Mouse (Mus musculus): ENCODE data around the gene Fads1. TPM values are rescaled to one million over a fixed set of nuclear protein-coding genes. Genes with fewer than 3 reads are reported as not detected.
A peak's percentile ranks its signal among the peaks of the same experiment; 100 is the strongest.

The Fads1 gene
- polyA plus RNA-seq, 1 experiment from 2014 or later, result 39.8 TPM

GRCm38 (mm10) chr19:10195252-10195651 lies 12.6 kb downstream of the Fads1 start:
- H3K27ac ChIP-seq (ENCODE audit: low read length), result no peak overlapping the region
- H3K4me1 ChIP-seq (ENCODE audit: control insufficient read depth, insufficient read depth, low read length), result no peaks in the 10 kb centered on the region
- H3K9ac ChIP-seq (ENCODE audit: low read length), result no peak overlapping the region
- 71% methylated on average over 5 of the region's 5 CpGs for WGBS
- no peak overlapping the region for H3K4me3 ChIP-seq (ENCODE audit: low read length)
- no peak overlapping the region for H3K4me2 ChIP-seq (ENCODE audit: low read depth, low read length)
- ATAC-seq (replicated peaks; ENCODE audit: extremely low read depth, insufficient read depth, low FRiP score), result no peak
- H3K36me3 ChIP-seq (ENCODE audit: control insufficient read depth, insufficient read depth), result peaks cover 37% of the 10 kb centered on the region
- H3K27me3 ChIP-seq (ENCODE audit: control insufficient read depth, insufficient read depth, low read length), result no peaks in the 10 kb centered on the region
- H3K9me3 ChIP-seq (replicated peaks; ENCODE audit: control insufficient read depth, low read length), result no peaks in the 10 kb centered on the region

GRCm38 (mm10) chr19:10197130-10197529 lies 14.4 kb downstream of the Fads1 start:
- no peaks in the 10 kb centered on the region for H3K9me3 ChIP-seq (replicated peaks; ENCODE audit: control insufficient read depth, low read length)
- H3K27me3 ChIP-seq (ENCODE audit: control insufficient read depth, insufficient read depth, low read length), result no peaks in the 10 kb centered on the region
- no peak overlapping the region for H3K4me2 ChIP-seq (ENCODE audit: low read depth, low read length)
- H3K4me1 ChIP-seq (ENCODE audit: control insufficient read depth, insufficient read depth, low read length), result no peaks in the 10 kb centered on the region
- WGBS, result 86% methylated on average over 4 of the region's 4 CpGs
- ATAC-seq (replicated peaks; ENCODE audit: extremely low read depth, insufficient read depth, low FRiP score), result no peak
- no peak overlapping the region for H3K27ac ChIP-seq (ENCODE audit: low read length)
- peaks cover 42% of the 10 kb centered on the region for H3K36me3 ChIP-seq (ENCODE audit: control insufficient read depth, insufficient read depth)
- H3K4me3 ChIP-seq (ENCODE audit: low read length), result no peak overlapping the region
- no peak overlapping the region for H3K9ac ChIP-seq (ENCODE audit: low read length)

- no peaks in the 10 kb centered on the region for H3K9me3 ChIP-seq (replicated peaks; ENCODE audit: control insufficient read depth, low read length)
- H3K9ac ChIP-seq (ENCODE audit: low read length), result no peak overlapping the region
- no peak for ATAC-seq (replicated peaks; ENCODE audit: extremely low read depth, insufficient read depth, low FRiP score)
- H3K36me3 ChIP-seq (ENCODE audit: control insufficient read depth, insufficient read depth), result peaks cover 33% of the 10 kb centered on the region
- H3K4me1 ChIP-seq (ENCODE audit: control insufficient read depth, insufficient read depth, low read length), result peaks cover 8% of the 10 kb centered on the region
- 68% methylated on average over 2 of the region's 2 CpGs for WGBS
- H3K4me2 ChIP-seq (ENCODE audit: low read depth, low read length), result no peak overlapping the region
- no peak overlapping the region for H3K4me3 ChIP-seq (ENCODE audit: low read length)
- H3K27ac ChIP-seq (ENCODE audit: low read length), result no peak overlapping the region
- no peaks in the 10 kb centered on the region for H3K27me3 ChIP-seq (ENCODE audit: control insufficient read depth, insufficient read depth, low read length)
Observed at GRCm38 (mm10) chr19:10198286-10198685, 15.6 kb downstream of the Fads1 start.

- H3K4me2 ChIP-seq (ENCODE audit: low read depth, low read length), result no peak overlapping the region
- no peaks in the 10 kb centered on the region for H3K27me3 ChIP-seq (ENCODE audit: control insufficient read depth, insufficient read depth, low read length)
- no peak for ATAC-seq (replicated peaks; ENCODE audit: extremely low read depth, insufficient read depth, low FRiP score)
- peaks cover 33% of the 10 kb centered on the region for H3K36me3 ChIP-seq (ENCODE audit: control insufficient read depth, insufficient read depth)
- H3K4me3 ChIP-seq (ENCODE audit: low read length), result no peak overlapping the region
- no peaks in the 10 kb centered on the region for H3K9me3 ChIP-seq (replicated peaks; ENCODE audit: control insufficient read depth, low read length)
- H3K9ac ChIP-seq (ENCODE audit: low read length), result no peak overlapping the region
- H3K4me1 ChIP-seq (ENCODE audit: control insufficient read depth, insufficient read depth, low read length), result peaks cover 9% of the 10 kb centered on the region
- WGBS, result 28% methylated on average over 3 of the region's 3 CpGs
- H3K27ac ChIP-seq (ENCODE audit: low read length), result no peak overlapping the region
Observed at GRCm38 (mm10) chr19:10198723-10199122, 16.0 kb downstream of the Fads1 start.

GRCm38 (mm10) chr19:10203146-10203847 lies 20.6 kb downstream of the Fads1 start:
- H3K27ac ChIP-seq (ENCODE audit: low read length), result peak overlapping the region; percentile 85
- peak overlapping the region; percentile 78 for H3K9ac ChIP-seq (ENCODE audit: low read length)
- peak overlapping the region; percentile 73 for H3K4me2 ChIP-seq (ENCODE audit: low read depth, low read length)
- peaks cover 18% of the 10 kb centered on the region for H3K36me3 ChIP-seq (ENCODE audit: control insufficient read depth, insufficient read depth)
- H3K4me3 ChIP-seq (ENCODE audit: low read length), result peak overlapping the region; percentile 69
- ATAC-seq (replicated peaks; ENCODE audit: extremely low read depth, insufficient read depth, low FRiP score), result no peak
- no peaks in the 10 kb centered on the region for H3K9me3 ChIP-seq (replicated peaks; ENCODE audit: control insufficient read depth, low read length)
- H3K4me1 ChIP-seq (ENCODE audit: control insufficient read depth, insufficient read depth, low read length), result peaks cover 15% of the 10 kb centered on the region
- H3K27me3 ChIP-seq (ENCODE audit: control insufficient read depth, insufficient read depth, low read length), result no peaks in the 10 kb centered on the region
- WGBS, result 1% methylated on average over 23 of the region's 23 CpGs

- peaks cover 21% of the 10 kb centered on the region for H3K36me3 ChIP-seq (ENCODE audit: control insufficient read depth, insufficient read depth)
- H3K4me3 ChIP-seq (ENCODE audit: low read length), result peak within 1 kb of the TSS; percentile 69
- peak; percentile 91 for ATAC-seq (replicated peaks; ENCODE audit: extremely low read depth, insufficient read depth, low FRiP score)
- under 1% methylated on average over 40 of the region's 40 CpGs for WGBS
- no peaks in the 10 kb centered on the region for H3K9me3 ChIP-seq (replicated peaks; ENCODE audit: control insufficient read depth, low read length)
- peaks cover 15% of the 10 kb centered on the region for H3K4me1 ChIP-seq (ENCODE audit: control insufficient read depth, insufficient read depth, low read length)
- H3K27me3 ChIP-seq (ENCODE audit: control insufficient read depth, insufficient read depth, low read length), result no peaks in the 10 kb centered on the region
- peak within 1 kb of the TSS; percentile 78 for H3K9ac ChIP-seq (ENCODE audit: low read length)
- peak within 1 kb of the TSS; percentile 85 for H3K27ac ChIP-seq (ENCODE audit: low read length)
- H3K4me2 ChIP-seq (ENCODE audit: low read depth, low read length), result peak within 1 kb of the TSS; percentile 73
Observed at GRCm38 (mm10) chr19:10203848-10204615, 21.3 kb downstream of the Fads1 start, which contains the start of the genes Tmem258 and Fen1. Gene Tmem258 (plus strand): TSS chr19:10204014. Gene Fen1 (minus strand): TSS chr19:10204169.

GRCm38 (mm10) chr19:10204616-10205001 lies 21.9 kb downstream of the Fads1 start:
- Histone ChIP-seq H3K9me3 (replicated peaks; ENCODE audit: control insufficient read depth, low read length) (no peaks in the 10 kb centered on the region), H3K4me3 (ENCODE audit: low read length) (peak overlapping the region; percentile 69), H3K4me2 (ENCODE audit: low read depth, low read length) (peak overlapping the region; percentile 73), H3K9ac (ENCODE audit: low read length) (peak overlapping the region; percentile 78), H3K36me3 (ENCODE audit: control insufficient read depth, insufficient read depth) (peaks cover 23% of the 10 kb centered on the region), H3K4me1 (ENCODE audit: control insufficient read depth, insufficient read depth, low read length) (peaks cover 15% of the 10 kb centered on the region), H3K27me3 (ENCODE audit: control insufficient read depth, insufficient read depth, low read length) (no peaks in the 10 kb centered on the region), H3K27ac (ENCODE audit: low read length) (peak overlapping the region; percentile 85)
- ATAC-seq (replicated peaks; ENCODE audit: extremely low read depth, insufficient read depth, low FRiP score), result 0 out of 2 replicates have a peak, but pooled peaks have one; percentile 42
- WGBS, result 1% methylated on average over 5 of the region's 5 CpGs

- H3K4me3 ChIP-seq (ENCODE audit: low read length), result peak overlapping the region; percentile 69
- H3K36me3 ChIP-seq (ENCODE audit: control insufficient read depth, insufficient read depth), result peaks cover 19% of the 10 kb centered on the region
- H3K4me1 ChIP-seq (ENCODE audit: control insufficient read depth, insufficient read depth, low read length), result peaks cover 15% of the 10 kb centered on the region
- H3K4me2 ChIP-seq (ENCODE audit: low read depth, low read length), result peak overlapping the region; percentile 73
- H3K27me3 ChIP-seq (ENCODE audit: control insufficient read depth, insufficient read depth, low read length), result no peaks in the 10 kb centered on the region
- H3K27ac ChIP-seq (ENCODE audit: low read length), result no peak overlapping the region
- no peaks in the 10 kb centered on the region for H3K9me3 ChIP-seq (replicated peaks; ENCODE audit: control insufficient read depth, low read length)
- no peak for ATAC-seq (replicated peaks; ENCODE audit: extremely low read depth, insufficient read depth, low FRiP score)
- H3K9ac ChIP-seq (ENCODE audit: low read length), result no peak overlapping the region; the same call in 1 of the 2 replicates
- 65% methylated on average over 6 of the region's 6 CpGs for WGBS
Observed at GRCm38 (mm10) chr19:10205051-10205450, 22.4 kb downstream of the Fads1 start.

GRCm38 (mm10) chr19:10208851-10209250 lies 26.2 kb downstream of the Fads1 start:
- Histone ChIP-seq H3K27me3 (ENCODE audit: control insufficient read depth, insufficient read depth, low read length) (no peaks in the 10 kb centered on the region), H3K27ac (ENCODE audit: low read length) (no peak overlapping the region), H3K4me3 (ENCODE audit: low read length) (no peak overlapping the region), H3K4me2 (ENCODE audit: low read depth, low read length) (no peak overlapping the region), H3K9ac (ENCODE audit: low read length) (no peak overlapping the region), H3K9me3 (replicated peaks; ENCODE audit: control insufficient read depth, low read length) (no peaks in the 10 kb centered on the region), H3K36me3 (ENCODE audit: control insufficient read depth, insufficient read depth) (peaks cover 14% of the 10 kb centered on the region), H3K4me1 (ENCODE audit: control insufficient read depth, insufficient read depth, low read length) (peaks cover 6% of the 10 kb centered on the region)
- ATAC-seq (replicated peaks; ENCODE audit: extremely low read depth, insufficient read depth, low FRiP score), result no peak
- WGBS, result 69% methylated on average over 3 of the region's 3 CpGs
